ENCODE assay signal across 27 mouse cellular contexts in the genomic region with DNA sequence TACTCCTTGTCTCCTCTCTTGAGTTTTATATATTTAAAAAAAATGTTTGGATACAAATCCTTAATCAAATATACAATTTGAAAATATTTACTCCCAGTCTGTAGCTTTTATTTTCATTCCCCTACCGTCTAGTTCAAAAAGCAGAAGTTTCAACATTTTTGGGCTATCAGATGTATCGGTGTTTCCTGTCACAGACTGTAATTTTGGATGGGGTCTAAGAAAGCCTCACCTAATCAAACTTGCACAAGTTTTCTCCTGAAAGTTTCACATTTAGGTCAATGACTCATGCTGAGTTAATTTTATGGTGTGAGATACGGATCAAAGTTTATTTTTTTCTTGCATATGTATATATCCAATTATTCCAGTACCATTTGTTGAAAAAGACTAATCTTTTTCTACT.
A peak's percentile ranks its signal among the peaks of the same experiment; 100 is the strongest.
DNase-seq lines count a peak whose midpoint lies in the region; ATAC-seq lines count a peak whose summit lies in the region.
"Had no signal": no experiment of that assay in that cellular context is flagged by ENCODE, and none has a peak within 500 bp of the region (broad histone marks: within the 10 kb centered on the region; RNA-seq: fewer than 3 reads in every experiment).

No protein-coding gene starts in this region.

- H3K9me3 ChIP-seq in forebrain, embryonic 10.5 days, result no peaks in the 10 kb centered on the region
- H3K9me3 ChIP-seq: embryonic facial prominence, embryonic 10.5 days; embryonic facial prominence, embryonic 13.5 days; forebrain, embryonic 13.5 days; heart, embryonic 10.5 days; heart, embryonic 13.5 days; hindbrain, embryonic 12.5 days; hindbrain, embryonic 15.5 days had no signal

- no peaks in the 10 kb centered on the region for H3K4me1 ChIP-seq in forebrain, embryonic 10.5 days
- H3K4me1 ChIP-seq: embryonic facial prominence, embryonic 10.5 days; embryonic facial prominence, embryonic 13.5 days; forebrain, embryonic 13.5 days; heart, embryonic 10.5 days; heart, embryonic 13.5 days; hindbrain, embryonic 12.5 days; hindbrain, embryonic 15.5 days had no signal

- no peak overlapping the region for H3K4me3 ChIP-seq in forebrain, embryonic 10.5 days
- H3K4me3 ChIP-seq: embryonic facial prominence, embryonic 10.5 days; embryonic facial prominence, embryonic 13.5 days; erythroblast, embryonic 14.5 days; forebrain, embryonic 13.5 days; gastrocnemius, adult 2 months; heart, embryonic 10.5 days; heart, embryonic 13.5 days; hindbrain, embryonic 12.5 days; hindbrain, embryonic 15.5 days had no signal

- peak; percentile 42 for DNase-seq in splenic B cell, adult 2 months (ENCODE audit: low read depth, low spot score)
- no peak for DNase-seq in forebrain, embryonic 10.5 days (ENCODE audit: extremely low spot score, low spot score)
- DNase-seq in spleen, adult 12 weeks (ENCODE audit: low spot score), result no peak
- no peak for DNase-seq in heart, adult 8-10 months (ENCODE audit: low spot score)
- DNase-seq: adrenal gland, postnatal 10 days; adrenal gland, postnatal 36 days; cerebellum, adult 18-20 months; cerebellum, adult 9-10 months; cerebellum, postnatal 14 days; embryo, embryonic 11 days; gastrocnemius, adult 2 months; gastrocnemius, postnatal 14 days; heart, adult 18-20 months; heart, postnatal 14 days; heart, postnatal 4 days had no signal

- peak; percentile 78 for ATAC-seq in common myeloid progenitor, adult 5-6 weeks (replicated peaks; ENCODE audit: low read depth, poor library complexity, severe bottlenecking)
- ATAC-seq in megakaryocyte, adult 5-6 weeks (ENCODE audit: poor library complexity, severe bottlenecking), result peak; percentile 52
- ATAC-seq: forebrain, embryonic 13.5 days; forebrain, embryonic 16.5 days; Patski had no signal

- H3K36me3 ChIP-seq in splenic B cell, adult 2 months (ENCODE audit: control insufficient read depth, insufficient read depth, low read length, poor library complexity, severe bottlenecking), result no peaks in the 10 kb centered on the region
- no peaks in the 10 kb centered on the region for H3K36me3 ChIP-seq in forebrain, embryonic 10.5 days (replicated peaks)
- H3K36me3 ChIP-seq: embryonic facial prominence, embryonic 10.5 days; embryonic facial prominence, embryonic 13.5 days; heart, embryonic 10.5 days; heart, embryonic 13.5 days; hindbrain, embryonic 12.5 days; hindbrain, embryonic 15.5 days had no signal

- 91% methylated on average over 3 of the region's 3 CpGs for WGBS in forebrain, embryonic 10.5 days

- H3K27me3 ChIP-seq in splenic B cell, adult 2 months (ENCODE audit: control insufficient read depth, insufficient read depth, low read length, poor library complexity, severe bottlenecking), result no peaks in the 10 kb centered on the region
- H3K27me3 ChIP-seq in forebrain, embryonic 10.5 days (ENCODE audit: poor library complexity, severe bottlenecking), result no peaks in the 10 kb centered on the region
- H3K27me3 ChIP-seq: embryonic facial prominence, embryonic 13.5 days; forebrain, embryonic 13.5 days; heart, embryonic 13.5 days; hindbrain, embryonic 12.5 days; hindbrain, embryonic 15.5 days; Patski had no signal

- H3K27ac ChIP-seq in forebrain, embryonic 10.5 days, result no peak overlapping the region
- H3K27ac ChIP-seq: embryonic facial prominence, embryonic 10.5 days; embryonic facial prominence, embryonic 13.5 days; forebrain, embryonic 13.5 days; gastrocnemius, adult 2 months; heart, embryonic 10.5 days; heart, embryonic 13.5 days; hindbrain, embryonic 12.5 days; hindbrain, embryonic 15.5 days had no signal
